Mouse (Mus musculus) embryonic facial prominence, embryonic 10.5 days (tissue): ENCODE measurements around the gene Gm5169. TPM values are rescaled to one million over a fixed set of nuclear protein-coding genes. Genes with fewer than 3 reads are reported as not detected.
"Not testable (repeated sequence)": the region's sequence is repeated elsewhere in the genome, so short reads cannot be mapped to it uniquely, and the experiment has no call there.

Experiments
- DNase-seq: peaks from one replicate; pipeline ENCODE4 v3.0.0-alpha.2; 2017; ENCODE audit warnings: low spot score
- H3K27ac ChIP-seq: fragments of 300-500 bp; sonication (generic); replicated peaks from 2 replicates; pipeline ENCODE4 v1.5.1; 2016; ENCODE audit warnings: mild to moderate bottlenecking
- H3K27me3 ChIP-seq: fragments of 300-500 bp; sonication (generic); replicated peaks from 2 replicates; pipeline ENCODE4 v1.6.1; 2016; ENCODE audit warnings: low read depth, mild to moderate bottlenecking; ENCODE audit not compliant: poor library complexity, severe bottlenecking
- H3K36me3 ChIP-seq: fragments of 300-500 bp; sonication (generic); replicated peaks from 2 replicates; pipeline ENCODE4 v1.6.1; 2016; ENCODE audit warnings: mild to moderate bottlenecking, moderate library complexity
- H3K4me1 ChIP-seq: fragments of 300-500 bp; sonication (generic); 2 replicates; pipeline ENCODE4 v1.6.1; 2016
- H3K4me3 ChIP-seq: fragments of 300-500 bp; sonication (generic); 2 replicates; pipeline ENCODE4 v1.5.1; 2016; ENCODE audit warnings: mild to moderate bottlenecking, moderate library complexity
- H3K9me3 ChIP-seq: fragments of 300-500 bp; sonication (generic); 2 replicates; pipeline ENCODE4 v1.6.1; 2016; ENCODE audit warnings: mild to moderate bottlenecking
- WGBS: fragments of 180-500 bp; shearing (Covaris S2); methylation state at CpG from one replicate; pipeline ENCODE4 v1.1.7; 2016; 5-methylcytosine and 5-hydroxymethylcytosine counted together
- polyA plus RNA-seq: library from polyadenylated mRNA; unstranded; fragments of >200 nt; fragmentation: Nextera tagmentation; extraction: Ambion mirVana; gene quantifications from 2 replicates; pipeline ENCODE4 v1.2.1, GENCODE M21; 2016

The Gm5169 gene
- polyA plus RNA-seq = not detected in 2 replicates

DNA sequence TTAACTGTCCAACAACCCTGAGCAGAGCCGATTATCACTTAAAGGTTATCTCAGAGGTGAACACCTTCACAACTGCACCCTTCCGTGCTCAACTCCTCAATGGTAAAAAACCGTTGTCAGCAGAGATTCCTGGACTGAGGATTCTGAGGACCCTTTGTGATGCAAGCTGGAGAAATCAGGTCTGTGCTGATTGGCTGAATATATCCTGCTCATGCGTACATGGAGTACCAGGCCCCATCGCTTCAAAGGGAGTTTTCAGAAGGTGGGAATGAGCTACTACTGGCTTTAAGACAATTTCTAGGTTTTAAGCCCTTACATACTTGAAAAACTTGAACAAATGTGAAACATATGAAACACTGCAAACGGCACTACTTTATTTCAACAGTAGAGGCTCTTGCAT is at the start of gene Gm5169:
TSS of gene Gm5169 (minus strand) at position 101 of the 400 bp plus-strand sequence.
- 86% methylated on average over 1 of the region's 6 CpGs for WGBS
- H3K4me1 ChIP-seq, H3K36me3 ChIP-seq, H3K4me3 ChIP-seq, H3K27ac ChIP-seq, DNase-seq, H3K27me3 ChIP-seq, H3K9me3 ChIP-seq: not testable (repeated sequence)

DNA sequence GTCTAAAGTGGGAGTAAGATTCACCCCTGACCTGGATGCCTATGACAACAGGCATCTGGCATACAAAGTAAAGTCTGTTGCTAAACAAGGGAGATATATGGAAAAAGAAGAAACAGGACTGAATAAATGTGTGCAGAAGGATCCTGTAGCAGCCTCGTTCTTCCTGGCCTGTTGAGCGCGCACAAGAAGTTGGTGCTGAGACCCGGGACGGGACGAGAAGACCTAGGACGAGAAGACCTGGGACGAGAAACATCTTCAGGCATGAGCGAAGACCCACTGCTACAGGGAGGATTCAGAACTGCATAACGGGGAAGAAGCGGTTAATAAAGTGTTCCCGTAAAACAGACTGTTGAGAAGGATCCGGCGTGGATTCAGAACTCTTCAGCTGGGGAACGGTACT is 46.2 kb upstream of the Gm5169 start:
- H3K9me3 ChIP-seq, H3K4me3 ChIP-seq, H3K27ac ChIP-seq, DNase-seq, H3K4me1 ChIP-seq, H3K36me3 ChIP-seq, H3K27me3 ChIP-seq: not testable (repeated sequence)
- WGBS = 93% methylated on average over 14 of the region's 15 CpGs
